Mouse (Mus musculus) erythroblast, embryonic 14.5 days (primary cell): ENCODE results near the gene Fastkd5.

Source experiments
- GATA1 ChIP-seq: IDR thresholded peaks from 2 replicates; pipeline ENCODE4 v1.6.1; 2012; ENCODE audit warnings: low read length, inconsistent platforms, mixed read lengths
- TAL1 ChIP-seq: IDR thresholded peaks from 3 replicates; pipeline ENCODE4 v1.6.1; 2012; ENCODE audit warnings: low read length, inconsistent platforms, mixed read lengths

DNA sequence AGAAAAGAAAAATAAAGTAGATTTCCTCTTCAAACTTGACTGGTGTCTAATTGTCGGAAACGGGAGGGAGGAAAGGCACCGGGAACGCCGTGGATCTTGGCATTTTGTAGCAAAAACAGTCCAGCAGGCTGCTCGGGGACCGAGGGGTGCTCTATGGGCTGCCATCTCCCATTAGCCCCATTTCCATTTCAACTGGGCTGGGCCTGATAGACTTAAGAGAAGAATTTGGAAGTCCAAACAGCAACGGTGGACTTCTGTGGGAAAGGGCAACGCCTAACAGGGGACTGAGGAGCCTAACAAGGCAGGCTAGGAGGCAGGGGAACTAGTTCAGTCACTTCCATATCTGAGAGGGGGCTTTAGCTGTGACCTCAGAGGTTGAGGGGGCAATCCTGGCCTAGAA lies 52.8 kb downstream of the Fastkd5 start:
- TF ChIP-seq GATA1 (no peak), TAL1 (no peak)
